Mouse (Mus musculus) kidney, adult 2 months (tissue): ENCODE results near the gene Cap2. TPM values are rescaled to one million over a fixed set of nuclear protein-coding genes. Genes with fewer than 3 reads are reported as not detected.
A peak's percentile ranks its signal among the peaks of the same experiment; 100 is the strongest.

Experiments
- DNase-seq: peaks from one replicate; pipeline ENCODE4 v3.0.0; 2021
- H3K27ac ChIP-seq: fragments of 200-500 bp; 2 replicates; pipeline ENCODE4 v1.5.1; 2012; ENCODE audit warnings: low read depth, low read length, control low read depth, inconsistent platforms; ENCODE audit not compliant: insufficient read depth
- H3K27me3 ChIP-seq: fragments of 200-500 bp; replicated peaks from 2 replicates; pipeline ENCODE4 v1.6.1; 2012; ENCODE audit warnings: mild to moderate bottlenecking, moderate library complexity, low read length, inconsistent platforms; ENCODE audit not compliant: control insufficient read depth, insufficient read depth
- H3K36me3 ChIP-seq: fragments of 200-500 bp; 2 replicates; pipeline ENCODE4 v1.6.1; 2012; ENCODE audit warnings: mild to moderate bottlenecking, moderate library complexity, low read length, inconsistent platforms; ENCODE audit not compliant: control insufficient read depth, insufficient read depth
- H3K4me1 ChIP-seq: fragments of 200-500 bp; 2 replicates; pipeline ENCODE4 v1.6.1; 2011; ENCODE audit warnings: low read length; ENCODE audit not compliant: control insufficient read depth, insufficient read depth
- H3K4me3 ChIP-seq: fragments of 200-500 bp; 2 replicates; pipeline ENCODE4 v1.5.1; 2011; ENCODE audit warnings: mild to moderate bottlenecking, low read depth, low read length, control low read depth; ENCODE audit not compliant: insufficient read depth
- CTCF ChIP-seq: fragments of 200-500 bp; conservative IDR thresholded peaks from 2 replicates; pipeline ENCODE4 v1.5.1; 2011; ENCODE audit warnings: low read depth, mild to moderate bottlenecking, control low read depth, low read length, moderate library complexity, mixed read lengths; ENCODE audit not compliant: insufficient read depth, insufficient read length
- POLR2A ChIP-seq: fragments of 200-500 bp; IDR thresholded peaks from one replicate; pipeline ENCODE4 v1.6.1; 2011; ENCODE audit warnings: low read depth, low read length, control low read depth
- WGBS: fragments of 180-500 bp; shearing (Covaris S2); methylation state at CpG from one replicate; pipeline ENCODE4 v1.1.7; 2018; 5-methylcytosine and 5-hydroxymethylcytosine counted together
- polyA plus RNA-seq: library from polyadenylated mRNA; depleted of rRNA; stranded (reverse); fragments of >200 nt; gene quantifications from 2 replicates; pipeline ENCODE4 v1.2.3, GENCODE M21; 2012; rRNA removed

The Cap2 gene
- 1.7 and 3.2 TPM in 2 replicates for polyA plus RNA-seq

DNA sequence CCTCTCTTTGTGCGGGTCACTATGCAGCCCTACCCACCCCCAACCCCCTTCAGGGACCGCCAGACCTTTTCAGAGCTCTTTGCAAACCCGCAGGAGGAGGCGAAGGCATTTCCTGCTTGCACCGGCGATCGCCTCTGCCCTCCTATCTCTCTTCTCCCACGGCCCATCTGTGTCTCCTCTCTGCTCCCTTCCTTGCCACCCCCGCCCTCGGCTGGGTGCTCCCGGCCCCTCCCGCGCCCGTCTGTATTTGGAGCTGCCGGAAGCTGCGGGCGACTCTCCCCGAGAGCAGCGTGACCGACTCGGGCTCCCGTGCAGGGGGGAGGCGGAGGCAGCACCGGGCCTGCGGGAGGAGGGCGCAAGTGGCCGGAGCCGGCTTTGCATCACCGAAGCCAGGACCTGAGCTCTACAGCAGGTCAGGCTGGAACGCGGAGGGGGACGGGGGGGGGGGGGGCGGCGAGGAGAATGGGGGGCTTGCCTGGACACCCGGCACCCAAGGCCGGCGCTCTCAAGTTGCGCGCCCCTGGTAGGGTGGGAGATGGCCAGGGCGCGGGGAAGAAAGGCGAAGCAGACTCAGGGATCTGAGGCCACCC lies at the start of gene Cap2:
Gene Cap2 (plus strand): TSS at position 49 of the 590 bp plus-strand sequence.
- 2% methylated on average over 37 of the region's 42 CpGs for WGBS
- Histone ChIP-seq H3K4me1 (no peaks in the 10 kb centered on the region), H3K4me3 (peak within 1 kb of the TSS; percentile 36), H3K27ac (no peak within 1 kb of the TSS), H3K27me3 (peaks cover 4% of the 10 kb centered on the region; the same call in 1 of the 2 replicates), H3K36me3 (no peaks in the 10 kb centered on the region)
- TF ChIP-seq CTCF (no peak), POLR2A (no peak)
- DNase-seq: peak; percentile 35

- WGBS: 63% methylated on average over 10 of the region's 10 CpGs
- Histone ChIP-seq H3K27me3 (no peaks in the 10 kb centered on the region), H3K27ac (no peak overlapping the region), H3K36me3 (no peaks in the 10 kb centered on the region), H3K4me3 (no peak overlapping the region), H3K4me1 (no peaks in the 10 kb centered on the region)
- no peak for TF ChIP-seq CTCF
- TF ChIP-seq POLR2A: no peak
- DNase-seq: no peak
Measured at GRCm38 (mm10) chr13:46459546-46459945, 42.1 kb upstream of the Cap2 start.

GRCm38 (mm10) chr13:46462280-46462679 lies 39.4 kb upstream of the Cap2 start:
- H3K27ac ChIP-seq: no peak overlapping the region
- TF ChIP-seq CTCF (no peak), POLR2A (no peak)
- 92% methylated on average over 4 of the region's 4 CpGs for WGBS
- DNase-seq: no peak
- no peaks in the 10 kb centered on the region for H3K27me3 ChIP-seq
- H3K4me1 ChIP-seq: no peaks in the 10 kb centered on the region
- H3K4me3 ChIP-seq: no peak overlapping the region
- H3K36me3 ChIP-seq: no peaks in the 10 kb centered on the region

DNA sequence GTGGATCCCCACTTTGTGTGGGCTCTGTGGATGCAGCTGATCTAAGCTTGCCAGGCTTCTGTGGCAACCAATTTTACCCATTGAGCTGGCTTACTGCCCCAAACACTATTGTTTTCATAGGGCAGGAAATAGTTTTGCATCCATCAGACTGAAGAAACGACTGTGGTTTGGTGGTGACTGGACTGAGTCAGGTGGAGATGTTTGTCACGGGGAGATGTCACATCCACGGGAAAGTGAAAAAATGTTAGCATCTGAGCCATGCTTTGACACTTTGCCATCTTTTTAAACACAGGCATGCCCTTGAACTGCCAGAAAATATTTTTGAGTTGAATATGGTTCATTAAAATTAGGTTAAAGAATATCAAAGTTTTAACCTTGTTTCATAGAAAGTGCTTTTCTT lies 37.9 kb upstream of the Cap2 start:
- Histone ChIP-seq H3K4me3 (no peak overlapping the region), H3K27me3 (no peaks in the 10 kb centered on the region), H3K36me3 (no peaks in the 10 kb centered on the region), H3K4me1 (no peaks in the 10 kb centered on the region), H3K27ac (no peak overlapping the region)
- DNase-seq: no peak
- 56% methylated on average over 3 of the region's 3 CpGs for WGBS
- TF ChIP-seq CTCF: no peak
- TF ChIP-seq POLR2A: no peak

DNA sequence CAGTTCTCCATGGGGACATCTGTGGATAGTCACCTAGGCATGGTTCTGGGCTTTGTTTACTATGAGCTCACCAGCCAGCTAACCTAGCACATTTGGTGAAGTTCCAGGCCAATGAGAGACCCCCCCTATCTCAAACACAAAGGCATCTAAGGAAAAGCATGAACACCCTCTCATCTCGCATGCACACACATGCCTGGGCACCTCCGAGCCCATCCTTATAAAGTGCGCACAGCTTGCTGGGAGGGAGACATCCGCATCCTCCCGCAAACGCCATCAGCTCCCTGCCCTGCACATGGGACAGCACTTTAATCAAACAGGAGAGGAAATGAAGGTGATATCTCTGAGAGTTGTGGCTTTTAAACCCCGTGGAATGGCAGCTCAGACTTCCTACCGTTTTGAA lies 33.4 kb upstream of the Cap2 start:
- no peak for DNase-seq
- no peaks in the 10 kb centered on the region; the same call in 1 of the 2 replicates for H3K27me3 ChIP-seq
- no peaks in the 10 kb centered on the region for H3K36me3 ChIP-seq
- H3K4me3 ChIP-seq: no peak overlapping the region
- H3K27ac ChIP-seq: no peak overlapping the region
- TF ChIP-seq POLR2A: no peak
- TF ChIP-seq CTCF: no peak
- no peaks in the 10 kb centered on the region for H3K4me1 ChIP-seq
- 64% methylated on average over 8 of the region's 8 CpGs for WGBS

DNA sequence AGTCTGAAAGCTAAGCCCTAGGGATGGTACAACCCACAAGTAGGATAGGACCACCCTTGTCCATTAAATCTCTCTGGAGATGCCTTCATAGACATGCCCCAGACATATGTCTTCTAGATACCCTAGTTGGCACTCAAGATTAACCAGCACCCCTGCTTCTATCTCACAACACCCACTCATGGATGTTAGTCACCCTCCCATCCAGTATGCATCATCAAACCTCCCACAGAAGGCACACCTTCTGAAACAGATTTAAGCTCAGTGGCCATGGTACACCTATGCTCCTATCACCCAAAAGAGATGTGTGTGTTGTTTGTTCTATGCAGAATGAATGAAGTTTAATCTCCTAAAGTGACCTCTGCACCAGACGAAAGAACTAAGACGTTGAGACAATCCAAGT lies 32.1 kb upstream of the Cap2 start:
- H3K4me1 ChIP-seq: no peaks in the 10 kb centered on the region
- 89% methylated on average over 2 of the region's 2 CpGs for WGBS
- H3K27me3 ChIP-seq: no peaks in the 10 kb centered on the region; the same call in 1 of the 2 replicates
- H3K27ac ChIP-seq: no peak overlapping the region
- TF ChIP-seq CTCF (no peak), POLR2A (no peak)
- H3K36me3 ChIP-seq: no peaks in the 10 kb centered on the region
- no peak overlapping the region for H3K4me3 ChIP-seq
- no peak for DNase-seq

DNA sequence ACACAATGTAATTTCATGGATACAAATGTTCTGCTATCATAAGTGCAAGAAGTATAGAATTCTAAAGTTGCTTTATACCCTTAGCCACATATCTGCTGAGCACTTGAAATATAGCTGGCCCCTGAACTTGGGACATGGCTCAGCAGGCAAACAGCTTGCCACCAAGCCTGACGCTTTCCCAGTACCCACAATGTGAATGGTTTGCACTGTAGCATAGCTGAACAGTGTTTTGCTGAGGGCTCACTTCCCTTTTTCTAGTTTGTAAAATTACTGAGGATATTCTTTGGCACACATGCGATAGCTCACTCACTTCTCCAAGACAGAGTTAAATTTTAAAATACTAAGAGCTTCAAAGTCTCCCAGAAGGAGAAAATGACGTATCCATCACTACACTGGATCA lies 20.4 kb upstream of the Cap2 start:
- DNase-seq: no peak
- no peak for TF ChIP-seq POLR2A
- TF ChIP-seq CTCF: no peak
- no peaks in the 10 kb centered on the region for H3K36me3 ChIP-seq
- no peak overlapping the region for H3K4me3 ChIP-seq
- no peaks in the 10 kb centered on the region for H3K27me3 ChIP-seq
- 65% methylated on average over 3 of the region's 3 CpGs for WGBS
- H3K27ac ChIP-seq: no peak overlapping the region
- H3K4me1 ChIP-seq: no peaks in the 10 kb centered on the region
